Mouse (Mus musculus): ENCODE measurements around the gene Speg. TPM values are rescaled to one million over a fixed set of nuclear protein-coding genes. Genes with fewer than 3 reads are reported as not detected.

Speg gene
- total RNA-seq, 2 experiments from 2014 or later = 131 to 143 TPM

Other genes with a start within 250 kb of the Speg start
- not detected for gene Slc23a3, start 241.4 kb upstream of the Speg start, total RNA-seq (2021)
- gene Cnppd1, start 232.6 kb upstream of the Speg start, total RNA-seq (2021) = 10 to 100 TPM; 37.7 to 44.4 TPM
- 100 to 1,000 TPM; 122 to 123 TPM for gene Retreg2, start 232.5 kb upstream of the Speg start, total RNA-seq (2021)
- gene Zfand2b, start 206.7 kb upstream of the Speg start, total RNA-seq (2021) = 10 to 100 TPM; 19.2 to 21.4 TPM
- gene Abcb6, start 194.9 kb upstream of the Speg start, total RNA-seq (2021) = 10 to 100 TPM; 47.4 to 48.1 TPM
- gene Ankzf1, start 183.1 kb upstream of the Speg start, total RNA-seq (2021) = 10 to 100 TPM; 12.7 to 18.1 TPM
- gene Atg9a, start 183.1 kb upstream of the Speg start, total RNA-seq (2021) = 10 to 100 TPM; 62.7 to 75.7 TPM
- 10 to 100 TPM; 24.3 to 25.3 TPM for gene Glb1l, start 164.5 kb upstream of the Speg start, total RNA-seq (2021)
- 100 to 1,000 TPM; 101 to 119 TPM for gene Stk16, start 164.5 kb upstream of the Speg start, total RNA-seq (2021)
- 100 to 1,000 TPM; 101 to 111 TPM for gene Tuba4a, start 155.4 kb upstream of the Speg start, total RNA-seq (2021)
- gene A630095N17Rik, start 143.2 kb upstream of the Speg start, total RNA-seq (2021) = not detected
- 10 to 100 TPM; 54.7 to 61.3 TPM for gene Dnajb2, start 138.9 kb upstream of the Speg start, total RNA-seq (2021)
- 100 to 1,000 TPM; 101 to 122 TPM for gene Ptprn, start 110.8 kb upstream of the Speg start, total RNA-seq (2021)
- 10 to 100 TPM; 29.3 to 58.0 TPM for gene Resp18, start 96.9 kb upstream of the Speg start, total RNA-seq (2021)
- 10 to 100 TPM; 87.9 to 96.9 TPM for gene Dnpep, start 57.3 kb upstream of the Speg start, total RNA-seq (2021)
- 1 to 10 TPM; 1.6 to 2.5 TPM for gene Des, start 15.0 kb upstream of the Speg start, total RNA-seq (2021)
- 10 to 100 TPM; 47.9 to 60.5 TPM for gene Gmppa, start 60.6 kb downstream of the Speg start, total RNA-seq (2021)
- gene Asic4, start 75.1 kb downstream of the Speg start, total RNA-seq (2021) = 10 to 100 TPM in 1 of 2 experiments, 1 to 10 TPM in 1; 8.6 to 10.2 TPM
- gene Chpf, start 104.0 kb downstream of the Speg start, total RNA-seq (2021) = 10 to 100 TPM; 61.3 to 67.7 TPM
- 10 to 100 TPM; 41.8 to 43.5 TPM for gene Tmem198, start 104.2 kb downstream of the Speg start, total RNA-seq (2021)
- gene Obsl1, start 131.2 kb downstream of the Speg start, total RNA-seq (2021) = 10 to 100 TPM; 39.3 to 46.6 TPM
- 10 to 100 TPM; 42.4 to 42.8 TPM for gene Inha, start 131.8 kb downstream of the Speg start, total RNA-seq (2021)
- 10 to 100 TPM; 28.0 to 33.7 TPM for gene Stk11ip, start 146.2 kb downstream of the Speg start, total RNA-seq (2021)
- 100 to 1,000 TPM; 143 to 144 TPM for gene Slc4a3, start 171.0 kb downstream of the Speg start, total RNA-seq (2021)